Mouse (Mus musculus) heart, adult 2 months (tissue): ENCODE measurements around the gene Tunar.

Source experiments
- CTCF ChIP-seq: fragments of 200-600 bp; IDR thresholded peaks from 2 replicates; pipeline ENCODE4 v1.8.1; 2022; ENCODE audit warnings: antibody characterized with exemption, mild to moderate bottlenecking, moderate library complexity
- EP300 ChIP-seq: fragments of 200-500 bp; IDR thresholded peaks from 2 replicates; pipeline ENCODE4 v1.6.1; 2011; ENCODE audit warnings: low read depth, low read length, control low read depth; ENCODE audit not compliant: insufficient read depth
- POLR2A ChIP-seq: fragments of 200-500 bp; IDR thresholded peaks from 2 replicates; pipeline ENCODE4 v1.6.1; 2011; ENCODE audit warnings: mild to moderate bottlenecking, low read depth, low read length, control low read depth; ENCODE audit not compliant: insufficient read depth

- TF ChIP-seq POLR2A = no peak
- no peak for TF ChIP-seq CTCF
- TF ChIP-seq EP300 = no peak
Observed at GRCm38 (mm10) chr12:105403742-105404141, 70.1 kb downstream of the Tunar start.
